Mouse (Mus musculus): ENCODE measurements around the gene Gm42674. TPM values are rescaled to one million over a fixed set of nuclear protein-coding genes. Genes with fewer than 3 reads are reported as not detected.

The Gm42674 gene
- polyA plus RNA-seq, 1 experiment from 2014 or later = not detected

GRCm38 (mm10) chr3:90639511-90640154 is 37.9 kb downstream of the Gm42674 start:
- WGBS = 57% methylated on average over 7 of the region's 7 CpGs
- Histone ChIP-seq H3K4me1 (replicated peaks; ENCODE audit: control insufficient read depth, insufficient read depth, low read length) (no peaks in the 10 kb centered on the region), H3K4me2 (replicated peaks; ENCODE audit: low read depth, low read length) (no peak overlapping the region), H3K9ac (ENCODE audit: low read depth, low read length) (no peak overlapping the region), H3K4me3 (ENCODE audit: low read depth, low read length) (no peak overlapping the region), H3K36me3 (ENCODE audit: control insufficient read depth, insufficient read depth, low read length) (no peaks in the 10 kb centered on the region), H3K27me3 (ENCODE audit: control insufficient read depth, insufficient read depth, low read length) (no peaks in the 10 kb centered on the region), H3K9me3 (ENCODE audit: control insufficient read depth, low read length) (no peaks in the 10 kb centered on the region), H3K27ac (ENCODE audit: low read depth, low read length) (no peak overlapping the region)
- ATAC-seq (ENCODE audit: low FRiP score) = no peak
- peak; percentile 48 for DNase-seq (ENCODE audit: low spot score)

GRCm38 (mm10) chr3:90640981-90641380 is 39.3 kb downstream of the Gm42674 start:
- Histone ChIP-seq H3K4me3 (ENCODE audit: low read depth, low read length) (no peak overlapping the region), H3K4me2 (replicated peaks; ENCODE audit: low read depth, low read length) (no peak overlapping the region), H3K36me3 (ENCODE audit: control insufficient read depth, insufficient read depth, low read length) (no peaks in the 10 kb centered on the region), H3K4me1 (replicated peaks; ENCODE audit: control insufficient read depth, insufficient read depth, low read length) (no peaks in the 10 kb centered on the region), H3K27ac (ENCODE audit: low read depth, low read length) (no peak overlapping the region), H3K9me3 (ENCODE audit: control insufficient read depth, low read length) (no peaks in the 10 kb centered on the region), H3K9ac (ENCODE audit: low read depth, low read length) (no peak overlapping the region), H3K27me3 (ENCODE audit: control insufficient read depth, insufficient read depth, low read length) (no peaks in the 10 kb centered on the region)
- 85% methylated on average over 7 of the region's 7 CpGs for WGBS
- no peak for DNase-seq (ENCODE audit: low spot score)
- ATAC-seq (ENCODE audit: low FRiP score) = no peak

GRCm38 (mm10) chr3:90644220-90644619 is 42.5 kb downstream of the Gm42674 start:
- H3K4me2 ChIP-seq (replicated peaks; ENCODE audit: low read depth, low read length) = no peak overlapping the region
- no peak for ATAC-seq (ENCODE audit: low FRiP score)
- H3K4me3 ChIP-seq (ENCODE audit: low read depth, low read length) = no peak overlapping the region
- H3K27ac ChIP-seq (ENCODE audit: low read depth, low read length) = no peak overlapping the region
- no peaks in the 10 kb centered on the region for H3K4me1 ChIP-seq (replicated peaks; ENCODE audit: control insufficient read depth, insufficient read depth, low read length)
- no peak overlapping the region for H3K9ac ChIP-seq (ENCODE audit: low read depth, low read length)
- H3K36me3 ChIP-seq (ENCODE audit: control insufficient read depth, insufficient read depth, low read length) = no peaks in the 10 kb centered on the region
- peak; percentile 38 for DNase-seq (ENCODE audit: low spot score)
- 45% methylated on average over 3 of the region's 3 CpGs for WGBS
- H3K27me3 ChIP-seq (ENCODE audit: control insufficient read depth, insufficient read depth, low read length) = no peaks in the 10 kb centered on the region
- H3K9me3 ChIP-seq (ENCODE audit: control insufficient read depth, low read length) = no peaks in the 10 kb centered on the region

GRCm38 (mm10) chr3:90647291-90647690 is 45.6 kb downstream of the Gm42674 start:
- Histone ChIP-seq H3K4me3 (ENCODE audit: low read depth, low read length) (no peak overlapping the region), H3K27ac (ENCODE audit: low read depth, low read length) (no peak overlapping the region), H3K9ac (ENCODE audit: low read depth, low read length) (no peak overlapping the region), H3K27me3 (ENCODE audit: control insufficient read depth, insufficient read depth, low read length) (no peaks in the 10 kb centered on the region), H3K36me3 (ENCODE audit: control insufficient read depth, insufficient read depth, low read length) (no peaks in the 10 kb centered on the region), H3K4me1 (replicated peaks; ENCODE audit: control insufficient read depth, insufficient read depth, low read length) (no peaks in the 10 kb centered on the region), H3K9me3 (ENCODE audit: control insufficient read depth, low read length) (no peaks in the 10 kb centered on the region), H3K4me2 (replicated peaks; ENCODE audit: low read depth, low read length) (no peak overlapping the region)
- 76% methylated on average over 1 of the region's 1 CpGs for WGBS
- DNase-seq (ENCODE audit: low spot score) (no peak), ATAC-seq (ENCODE audit: low FRiP score) (no peak)

- no peaks in the 10 kb centered on the region for H3K9me3 ChIP-seq (ENCODE audit: control insufficient read depth, low read length)
- H3K27me3 ChIP-seq (ENCODE audit: control insufficient read depth, insufficient read depth, low read length) = no peaks in the 10 kb centered on the region
- H3K4me1 ChIP-seq (replicated peaks; ENCODE audit: control insufficient read depth, insufficient read depth, low read length) = no peaks in the 10 kb centered on the region
- H3K27ac ChIP-seq (ENCODE audit: low read depth, low read length) = no peak overlapping the region
- no peak overlapping the region for H3K4me3 ChIP-seq (ENCODE audit: low read depth, low read length)
- no peaks in the 10 kb centered on the region for H3K36me3 ChIP-seq (ENCODE audit: control insufficient read depth, insufficient read depth, low read length)
- no peak overlapping the region for H3K9ac ChIP-seq (ENCODE audit: low read depth, low read length)
- no peak overlapping the region for H3K4me2 ChIP-seq (replicated peaks; ENCODE audit: low read depth, low read length)
- DNase-seq (ENCODE audit: low spot score) (no peak), ATAC-seq (ENCODE audit: low FRiP score) (no peak)
These were observed 47.3 kb downstream of the Gm42674 start for GRCm38 (mm10) chr3:90648981-90649380.

- Histone ChIP-seq H3K4me1 (replicated peaks; ENCODE audit: control insufficient read depth, insufficient read depth, low read length) (no peaks in the 10 kb centered on the region), H3K4me3 (ENCODE audit: low read depth, low read length) (no peak overlapping the region), H3K9ac (ENCODE audit: low read depth, low read length) (no peak overlapping the region), H3K36me3 (ENCODE audit: control insufficient read depth, insufficient read depth, low read length) (no peaks in the 10 kb centered on the region), H3K9me3 (ENCODE audit: control insufficient read depth, low read length) (no peaks in the 10 kb centered on the region), H3K4me2 (replicated peaks; ENCODE audit: low read depth, low read length) (no peak overlapping the region), H3K27me3 (ENCODE audit: control insufficient read depth, insufficient read depth, low read length) (no peaks in the 10 kb centered on the region), H3K27ac (ENCODE audit: low read depth, low read length) (no peak overlapping the region)
- DNase-seq (ENCODE audit: low spot score) (no peak), ATAC-seq (ENCODE audit: low FRiP score) (no peak)
- WGBS = 96% methylated on average over 2 of the region's 2 CpGs
These were observed 48.1 kb downstream of the Gm42674 start for GRCm38 (mm10) chr3:90649832-90650231.

GRCm38 (mm10) chr3:90652878-90653508 is 51.3 kb downstream of the Gm42674 start:
- H3K9ac ChIP-seq (ENCODE audit: low read depth, low read length) = no peak overlapping the region
- H3K36me3 ChIP-seq (ENCODE audit: control insufficient read depth, insufficient read depth, low read length) = no peaks in the 10 kb centered on the region
- no peaks in the 10 kb centered on the region for H3K9me3 ChIP-seq (ENCODE audit: control insufficient read depth, low read length)
- 0 out of 2 replicates have a peak, but pooled peaks have one; percentile 63 for ATAC-seq (ENCODE audit: low FRiP score)
- 36% methylated on average over 5 of the region's 5 CpGs for WGBS
- no peak overlapping the region for H3K4me2 ChIP-seq (replicated peaks; ENCODE audit: low read depth, low read length)
- H3K27me3 ChIP-seq (ENCODE audit: control insufficient read depth, insufficient read depth, low read length) = no peaks in the 10 kb centered on the region
- H3K27ac ChIP-seq (ENCODE audit: low read depth, low read length) = no peak overlapping the region
- H3K4me1 ChIP-seq (replicated peaks; ENCODE audit: control insufficient read depth, insufficient read depth, low read length) = no peaks in the 10 kb centered on the region
- peak; percentile 89 for DNase-seq (ENCODE audit: low spot score)
- H3K4me3 ChIP-seq (ENCODE audit: low read depth, low read length) = no peak overlapping the region

- H3K4me3 ChIP-seq (ENCODE audit: low read depth, low read length) = no peak within 1 kb of the TSS
- no peaks in the 10 kb centered on the region for H3K27me3 ChIP-seq (ENCODE audit: control insufficient read depth, insufficient read depth, low read length)
- ATAC-seq (ENCODE audit: low FRiP score) (no peak; the same call in 1 of the 2 replicates), DNase-seq (ENCODE audit: low spot score) (no peak)
- H3K4me1 ChIP-seq (replicated peaks; ENCODE audit: control insufficient read depth, insufficient read depth, low read length) = no peaks in the 10 kb centered on the region
- H3K9ac ChIP-seq (ENCODE audit: low read depth, low read length) = no peak within 1 kb of the TSS
- no peaks in the 10 kb centered on the region for H3K9me3 ChIP-seq (ENCODE audit: control insufficient read depth, low read length)
- H3K27ac ChIP-seq (ENCODE audit: low read depth, low read length) = no peak within 1 kb of the TSS
- no peaks in the 10 kb centered on the region for H3K36me3 ChIP-seq (ENCODE audit: control insufficient read depth, insufficient read depth, low read length)
- no peak within 1 kb of the TSS for H3K4me2 ChIP-seq (replicated peaks; ENCODE audit: low read depth, low read length)
These were observed 52.0 kb downstream of the Gm42674 start, which contains the start of gene S100a7a for GRCm38 (mm10) chr3:90653717-90654116. Gene S100a7a (plus strand): TSS chr3:90654017.
